Mouse (Mus musculus): ENCODE results near the gene Abi3. TPM values are rescaled to one million over a fixed set of nuclear protein-coding genes. Genes with fewer than 3 reads are reported as not detected.

Gene Abi3
- polyA plus RNA-seq, 2 experiments = 2.3 to 4.9 TPM

GRCm38 (mm10) chr11:95840694-95841497, 1.4 kb downstream of the Abi3 start:
- ATAC-seq (ENCODE audit: insufficient read depth) (no peak), DNase-seq (ENCODE audit: low read depth in 3 of 3, low spot score in 3 of 3) (no peak)
- TF ChIP-seq EP300 (IDR thresholded peaks at IDR 0.05; ENCODE audit: low read depth) (no peak), CTCF (IDR thresholded peaks at IDR 0.05; ENCODE audit: low read depth) (no peak)
- H3K9me3 ChIP-seq (ENCODE audit: control insufficient read depth, low read length) = no peaks in the 10 kb centered on the region
- no peak overlapping the region for H3K9ac ChIP-seq (replicated peaks)
- no peaks in the 10 kb centered on the region; the same call in 1 of the 2 replicates for H3K27me3 ChIP-seq (ENCODE audit: control insufficient read depth, insufficient read depth, low read length)
- no peak overlapping the region for H3K27ac ChIP-seq
- peaks cover 5 to 24% of the 10 kb centered on the region in 2 experiments; a peak in 3 of 4 replicates for H3K4me1 ChIP-seq (replicated peaks; ENCODE audit: control insufficient read depth in 2 of 2, insufficient read depth in 2 of 2, low read length in 1 of 2)
- WGBS (ENCODE audit: insufficient replicate concordance) = 51% methylated on average over 5 of the region's 5 CpGs
- no peaks in the 10 kb centered on the region for H3K36me3 ChIP-seq (replicated peaks; ENCODE audit: control insufficient read depth, insufficient read depth, low read depth)
- H3K4me2 ChIP-seq (ENCODE audit: low read depth) = peak overlapping the region; percentile 38
- H3K4me3 ChIP-seq (ENCODE audit: insufficient read depth in 1 of 2, low read depth in 2 of 2, low read length in 2 of 2) = peak overlapping the region; percentile 25 to 31; a peak in 3 of 4 replicates

- Histone ChIP-seq H3K27me3 (ENCODE audit: control insufficient read depth, insufficient read depth, low read length) (no peaks in the 10 kb centered on the region; the same call in 1 of the 2 replicates), H3K4me3 (ENCODE audit: insufficient read depth in 1 of 2, low read depth in 2 of 2, low read length in 2 of 2) (no peak overlapping the region), H3K4me1 (replicated peaks; ENCODE audit: control insufficient read depth in 2 of 2, insufficient read depth in 2 of 2, low read length in 1 of 2) (peaks cover 19 to 41% of the 10 kb centered on the region in 2 experiments), H3K9ac (replicated peaks) (no peak overlapping the region), H3K36me3 (replicated peaks; ENCODE audit: control insufficient read depth, insufficient read depth, low read depth) (no peaks in the 10 kb centered on the region), H3K4me2 (ENCODE audit: low read depth) (no peak overlapping the region), H3K27ac (no peak overlapping the region), H3K9me3 (ENCODE audit: control insufficient read depth, low read length) (no peaks in the 10 kb centered on the region)
- ATAC-seq (ENCODE audit: insufficient read depth) (no peak), DNase-seq (ENCODE audit: low read depth in 3 of 3, low spot score in 3 of 3) (no peak)
- 69% methylated on average over 8 of the region's 8 CpGs for WGBS (ENCODE audit: insufficient replicate concordance)
- TF ChIP-seq EP300 (IDR thresholded peaks at IDR 0.05; ENCODE audit: low read depth) (no peak), CTCF (IDR thresholded peaks at IDR 0.05; ENCODE audit: low read depth) (no peak)
Measured at GRCm38 (mm10) chr11:95838999-95839868, 3.0 kb downstream of the Abi3 start.

DNA sequence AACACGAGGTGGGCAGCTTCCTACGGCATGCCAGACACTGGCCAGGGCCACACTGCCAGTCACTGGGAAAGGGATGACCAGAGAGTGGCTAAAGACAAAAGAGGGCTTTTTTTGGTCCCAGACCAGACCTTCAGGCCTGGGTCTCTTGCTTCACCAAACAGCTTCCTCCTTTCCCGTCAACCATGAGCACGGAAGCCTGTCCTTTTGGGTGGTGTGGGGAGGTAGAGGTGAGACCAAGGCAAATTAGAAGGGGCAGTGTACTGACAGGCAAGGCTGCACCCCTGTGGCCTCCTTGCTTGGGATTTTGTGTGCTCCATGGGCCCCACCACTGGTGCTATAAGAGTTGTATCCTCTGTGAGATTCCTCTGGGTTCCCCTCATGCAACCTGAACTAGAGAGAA, 3.7 kb downstream of the Abi3 start:
- peaks cover 19 to 45% of the 10 kb centered on the region in 2 experiments for H3K4me1 ChIP-seq (replicated peaks; ENCODE audit: control insufficient read depth in 2 of 2, insufficient read depth in 2 of 2, low read length in 1 of 2)
- TF ChIP-seq CTCF (IDR thresholded peaks at IDR 0.05; ENCODE audit: low read depth) = no peak
- no peak for TF ChIP-seq EP300 (IDR thresholded peaks at IDR 0.05; ENCODE audit: low read depth)
- no peak overlapping the region for H3K9ac ChIP-seq (replicated peaks)
- no peak overlapping the region for H3K4me3 ChIP-seq (ENCODE audit: insufficient read depth in 1 of 2, low read depth in 2 of 2, low read length in 2 of 2)
- no peaks in the 10 kb centered on the region for H3K36me3 ChIP-seq (replicated peaks; ENCODE audit: control insufficient read depth, insufficient read depth, low read depth)
- H3K27ac ChIP-seq = no peak overlapping the region
- no peaks in the 10 kb centered on the region for H3K9me3 ChIP-seq (ENCODE audit: control insufficient read depth, low read length)
- no peak for ATAC-seq (ENCODE audit: insufficient read depth)
- no peak overlapping the region for H3K4me2 ChIP-seq (ENCODE audit: low read depth)
- DNase-seq (ENCODE audit: low read depth in 3 of 3, low spot score in 3 of 3) = no peak
- 49% methylated on average over 4 of the region's 4 CpGs for WGBS (ENCODE audit: insufficient replicate concordance)
- H3K27me3 ChIP-seq (ENCODE audit: control insufficient read depth, insufficient read depth, low read length) = peaks cover 3% of the 10 kb centered on the region

GRCm38 (mm10) chr11:95837059-95837458, 5.2 kb downstream of the Abi3 start, which contains the start of gene Gngt2:
Gngt2 (plus strand) TSS chr11:95837216.
- ATAC-seq (ENCODE audit: insufficient read depth) (no peak), DNase-seq (ENCODE audit: low read depth in 3 of 3, low spot score in 3 of 3) (no peak)
- Histone ChIP-seq H3K4me1 (replicated peaks; ENCODE audit: control insufficient read depth in 2 of 2, insufficient read depth in 2 of 2, low read length in 1 of 2) (peaks cover 15 to 31% of the 10 kb centered on the region in 2 experiments), H3K27ac (no peak within 1 kb of the TSS), H3K9ac (replicated peaks) (no peak within 1 kb of the TSS), H3K27me3 (ENCODE audit: control insufficient read depth, insufficient read depth, low read length) (peaks cover 18% of the 10 kb centered on the region), H3K36me3 (replicated peaks; ENCODE audit: control insufficient read depth, insufficient read depth, low read depth) (no peaks in the 10 kb centered on the region), H3K9me3 (ENCODE audit: control insufficient read depth, low read length) (no peaks in the 10 kb centered on the region), H3K4me2 (ENCODE audit: low read depth) (no peak within 1 kb of the TSS), H3K4me3 (ENCODE audit: insufficient read depth in 1 of 2, low read depth in 2 of 2, low read length in 2 of 2) (no peak within 1 kb of the TSS)
- 82% methylated on average over 10 of the region's 10 CpGs for WGBS (ENCODE audit: insufficient replicate concordance)
- no peak for TF ChIP-seq EP300 (IDR thresholded peaks at IDR 0.05; ENCODE audit: low read depth)
- no peak for TF ChIP-seq CTCF (IDR thresholded peaks at IDR 0.05; ENCODE audit: low read depth)

GRCm38 (mm10) chr11:95836433-95836832, 5.8 kb downstream of the Abi3 start:
- H3K4me1 ChIP-seq (replicated peaks; ENCODE audit: control insufficient read depth in 2 of 2, insufficient read depth in 2 of 2, low read length in 1 of 2) = peaks cover 15 to 28% of the 10 kb centered on the region in 2 experiments
- no peak overlapping the region for H3K4me2 ChIP-seq (ENCODE audit: low read depth)
- no peak overlapping the region for H3K27ac ChIP-seq
- ATAC-seq (ENCODE audit: insufficient read depth) = no peak
- H3K27me3 ChIP-seq (ENCODE audit: control insufficient read depth, insufficient read depth, low read length) = peaks cover 25% of the 10 kb centered on the region
- WGBS (ENCODE audit: insufficient replicate concordance) = 69% methylated on average over 6 of the region's 6 CpGs
- H3K9me3 ChIP-seq (ENCODE audit: control insufficient read depth, low read length) = no peaks in the 10 kb centered on the region
- no peak for TF ChIP-seq CTCF (IDR thresholded peaks at IDR 0.05; ENCODE audit: low read depth)
- TF ChIP-seq EP300 (IDR thresholded peaks at IDR 0.05; ENCODE audit: low read depth) = no peak
- H3K9ac ChIP-seq (replicated peaks) = no peak overlapping the region
- no peaks in the 10 kb centered on the region for H3K36me3 ChIP-seq (replicated peaks; ENCODE audit: control insufficient read depth, insufficient read depth, low read depth)
- DNase-seq (ENCODE audit: low read depth in 3 of 3, low spot score in 3 of 3) = no peak
- H3K4me3 ChIP-seq (ENCODE audit: insufficient read depth in 1 of 2, low read depth in 2 of 2, low read length in 2 of 2) = no peak overlapping the region

All from liver, embryonic 14.5 days (tissue).